Mouse (Mus musculus): ENCODE data around the gene Ntrk3.

DNA sequence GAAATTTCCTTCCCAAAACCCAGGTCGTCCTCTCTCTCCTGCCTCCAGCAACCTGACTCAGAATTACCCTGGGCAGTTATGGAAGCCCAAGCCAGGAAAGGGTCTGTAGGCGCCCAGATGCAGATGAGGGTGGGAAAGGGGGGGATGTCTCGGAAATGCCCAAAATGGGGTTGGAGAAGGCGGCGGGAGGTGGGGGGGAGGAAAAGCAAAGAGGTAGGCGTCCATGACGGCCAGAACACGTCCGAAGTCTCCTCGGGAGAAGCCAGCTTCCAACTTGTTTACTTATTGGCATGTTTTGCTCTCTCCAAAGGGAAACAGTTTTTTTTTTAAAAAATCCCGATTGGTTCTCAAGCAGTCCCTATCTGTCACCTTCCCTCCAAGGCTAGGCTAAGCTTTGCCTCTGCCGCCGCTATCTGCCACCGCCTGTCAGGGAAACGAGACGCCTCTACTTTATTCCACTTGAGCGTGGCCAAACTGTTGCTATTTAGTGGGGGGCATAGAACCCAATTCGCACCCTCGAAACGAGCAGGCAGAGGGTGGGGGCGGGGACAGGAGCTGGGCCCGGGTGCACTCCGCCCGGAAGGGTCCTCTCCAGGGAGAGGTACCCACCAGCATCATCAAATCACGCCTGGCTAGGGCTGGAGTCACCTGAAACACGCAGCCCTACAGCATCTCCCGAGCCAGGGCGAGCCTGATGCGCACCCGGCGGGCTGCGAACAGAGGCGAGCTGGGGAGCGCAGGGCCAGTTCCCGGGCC lies 160.9 kb downstream of the Ntrk3 start:
- TF ChIP-seq CTCF (IDR thresholded peaks at IDR 0.05; ENCODE audit: extremely low read depth, insufficient read depth, low read length) (no peak), POLR2A (IDR thresholded peaks at IDR 0.05; ENCODE audit: extremely low read depth, insufficient read depth, low read length) (no peak)
